Mouse (Mus musculus) layer of hippocampus, adult 9-10 months (tissue): ENCODE measurements at regions not wholly inside any gene's neighbourhood (a gene's known extent, or its start where the extent isn't known, plus 50 kb on each side); places are given as distances from the start of the nearest gene placed in this dataset.

Experiments used
- DNase-seq: peaks from one replicate; pipeline ENCODE4 v3.0.0; 2022; ENCODE audit warnings: low spot score

DNA sequence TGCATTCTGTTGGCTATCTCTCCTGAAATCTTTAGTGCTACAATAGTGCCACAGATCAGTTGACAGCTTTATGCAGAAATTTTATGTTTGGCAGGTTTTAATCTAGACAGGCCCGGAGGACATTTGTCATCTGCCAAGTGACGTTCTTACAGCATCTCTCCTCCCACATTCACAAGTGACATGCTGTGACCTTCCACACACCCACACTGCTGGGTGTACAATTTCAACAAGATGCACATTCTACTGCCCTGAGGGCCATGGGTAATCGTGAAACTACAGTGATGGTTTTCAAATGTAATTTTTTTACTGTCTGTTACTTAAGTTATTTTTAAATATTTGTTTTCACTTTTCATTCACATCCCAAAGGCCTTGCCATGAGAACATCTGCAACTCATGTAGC is 639.2 kb upstream of the Gm11114 start:
- no peak for DNase-seq

DNA sequence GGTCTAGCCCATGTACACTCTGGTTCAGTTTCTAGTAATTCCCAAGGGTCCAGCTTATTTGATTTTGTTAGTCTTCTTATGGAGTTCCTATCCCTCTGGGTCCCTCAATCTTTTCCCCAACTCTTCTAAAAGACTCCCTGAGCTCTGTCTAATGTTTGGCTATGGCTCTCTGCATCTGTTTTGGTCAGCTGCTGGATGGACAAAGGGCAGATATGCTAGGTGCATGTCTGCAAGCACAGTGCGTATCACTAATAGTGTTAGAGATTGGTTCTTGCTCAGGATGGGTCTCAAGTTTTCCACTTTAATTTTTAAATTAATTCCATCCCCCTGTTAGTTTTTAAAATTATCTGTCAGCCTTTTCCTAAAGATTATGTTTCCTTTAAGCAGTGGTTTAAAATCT is 634.2 kb upstream of the Gm11114 start:
- no peak for DNase-seq

DNA sequence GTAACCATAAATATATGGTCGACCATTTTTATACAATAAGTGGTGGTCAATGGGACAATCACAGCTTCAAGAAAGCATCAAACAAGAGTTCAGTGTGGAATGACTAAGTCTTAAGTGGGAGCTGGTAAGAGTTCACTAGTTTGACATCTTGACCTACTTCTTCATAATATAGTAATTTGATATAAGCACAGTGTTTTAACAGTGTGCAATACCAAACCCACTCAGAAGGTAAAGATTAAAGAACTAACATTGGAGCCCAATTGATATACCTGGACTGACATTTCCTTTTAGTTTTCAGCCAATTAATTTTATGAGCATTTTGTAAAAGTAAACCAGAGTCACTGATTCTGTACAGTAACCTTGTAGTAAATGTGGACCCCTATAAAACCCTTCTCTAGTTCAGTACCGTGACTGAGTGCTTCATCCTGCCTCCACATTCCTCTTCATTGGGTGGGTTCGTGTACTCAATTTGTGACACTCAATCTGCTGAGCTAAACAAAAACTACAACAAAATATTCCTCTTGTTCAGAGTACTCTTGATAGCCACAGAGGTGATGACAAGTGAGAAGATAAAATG is 593.9 kb upstream of the Gm11114 start:
- no peak for DNase-seq

DNA sequence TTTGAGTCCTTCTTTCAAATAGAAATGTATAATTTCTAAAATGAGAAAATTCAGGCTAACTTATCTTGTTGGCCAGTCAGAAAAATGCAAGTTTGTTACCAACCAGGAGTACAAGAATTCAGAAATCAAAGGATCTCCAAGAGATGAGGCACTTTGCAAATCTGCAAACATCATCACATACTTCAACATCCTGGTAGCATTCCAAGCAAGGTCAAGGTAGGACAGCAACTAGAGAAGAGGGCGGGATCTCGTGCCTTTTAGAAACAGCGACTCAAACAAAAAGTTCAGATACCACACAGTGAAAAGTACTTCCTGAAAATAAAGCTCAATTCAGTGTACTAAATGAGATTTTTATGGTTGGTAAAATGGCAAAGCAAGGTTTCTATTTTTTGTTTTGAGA is 593.2 kb upstream of the Gm11114 start:
- no peak for DNase-seq

DNA sequence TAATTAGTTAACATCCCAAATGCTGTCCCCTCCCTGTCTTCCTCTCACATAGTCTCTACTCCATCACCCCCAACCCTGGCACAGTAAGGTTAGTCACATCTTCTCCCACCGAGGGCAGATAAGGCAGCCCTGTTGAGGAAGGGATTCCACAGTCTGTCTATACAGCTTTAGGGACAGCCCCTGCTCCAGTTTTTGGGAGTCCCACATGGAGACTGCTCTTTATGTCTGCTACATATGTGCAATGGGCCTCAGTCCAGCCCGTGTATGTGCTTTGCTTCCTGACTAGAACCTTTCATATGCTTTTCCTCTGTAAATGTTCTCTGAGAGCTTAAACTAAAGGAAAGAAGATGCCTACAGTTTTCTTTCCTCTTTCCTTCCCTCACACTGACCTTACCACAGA is 592.1 kb upstream of the Gm11114 start:
- no peak for DNase-seq

DNA sequence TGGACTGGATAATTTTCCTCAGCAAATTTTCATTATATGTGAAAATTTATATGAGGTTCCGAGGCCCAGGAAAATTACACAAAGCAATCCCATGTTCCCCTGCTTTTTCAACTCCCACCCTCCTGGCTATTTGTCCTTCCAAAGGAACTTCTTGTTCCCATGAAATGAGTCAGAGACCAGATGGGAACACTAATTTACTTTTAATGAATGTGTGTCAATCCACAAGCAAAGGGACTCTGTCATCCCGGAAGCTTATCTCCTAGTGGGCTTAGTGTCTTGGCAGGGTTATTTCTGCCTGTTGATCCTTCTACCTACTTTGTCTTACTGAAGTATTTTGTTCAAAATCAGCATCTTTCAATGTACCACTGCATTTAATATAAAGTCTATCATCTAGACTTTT is 573.3 kb upstream of the Gm11114 start:
- DNase-seq: no peak

DNA sequence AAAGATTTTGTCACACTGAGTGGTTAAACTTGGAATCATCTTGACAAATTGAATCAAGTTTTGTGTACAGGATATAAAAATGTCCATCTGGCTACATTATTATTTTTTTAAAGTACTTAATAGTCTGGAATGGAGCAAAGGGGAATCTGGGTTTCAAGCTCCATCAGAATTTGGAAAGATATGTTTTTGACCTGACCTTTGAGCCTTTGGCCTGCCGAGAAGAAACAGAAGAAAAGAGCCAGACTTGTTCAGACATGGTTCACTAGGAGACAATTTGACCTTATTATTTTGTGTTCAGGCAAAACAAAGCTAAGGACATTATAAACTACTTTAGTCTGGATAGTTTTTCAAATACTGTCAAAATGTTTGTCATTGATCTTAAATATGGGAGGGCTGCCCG is 572.2 kb upstream of the Gm11114 start:
- no peak for DNase-seq

DNA sequence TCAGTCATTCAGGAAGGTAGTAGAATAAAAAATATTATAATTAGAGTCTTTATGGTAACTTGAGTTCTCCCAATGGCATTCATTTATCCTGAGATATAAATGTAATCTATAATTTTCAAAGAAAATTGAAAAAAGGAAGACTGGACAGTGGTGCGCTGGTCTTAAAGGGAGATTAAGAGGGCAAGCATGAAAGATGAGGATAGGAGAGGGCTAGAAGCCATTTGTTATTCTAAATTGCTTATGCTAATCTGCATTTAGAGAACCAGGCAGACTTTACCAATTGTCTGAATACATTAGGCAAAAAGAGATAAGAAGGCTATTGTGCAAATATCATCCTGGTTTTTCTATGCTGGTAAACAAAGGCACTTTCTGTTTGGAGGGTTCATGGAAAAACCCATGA is 558.2 kb upstream of the Gm11114 start:
- DNase-seq: no peak

DNA sequence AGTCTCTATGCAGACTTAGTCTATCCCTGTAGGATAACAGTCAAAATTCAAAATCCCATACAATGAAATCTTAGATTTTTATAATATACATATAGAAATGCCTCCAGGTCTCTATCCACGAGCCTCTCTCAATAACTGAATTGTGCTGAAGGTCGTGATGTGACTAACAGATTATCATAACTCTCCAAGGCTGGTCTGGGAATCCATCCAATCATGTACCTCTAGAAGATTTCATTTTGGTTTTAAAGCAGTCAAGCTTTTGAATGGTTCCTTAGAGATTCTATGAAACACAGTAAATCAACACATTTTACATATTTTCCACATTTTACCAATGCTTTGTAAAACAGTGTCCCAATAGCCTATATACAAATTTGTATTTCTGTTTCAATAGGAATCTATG is 557.7 kb upstream of the Gm11114 start:
- no peak for DNase-seq

DNA sequence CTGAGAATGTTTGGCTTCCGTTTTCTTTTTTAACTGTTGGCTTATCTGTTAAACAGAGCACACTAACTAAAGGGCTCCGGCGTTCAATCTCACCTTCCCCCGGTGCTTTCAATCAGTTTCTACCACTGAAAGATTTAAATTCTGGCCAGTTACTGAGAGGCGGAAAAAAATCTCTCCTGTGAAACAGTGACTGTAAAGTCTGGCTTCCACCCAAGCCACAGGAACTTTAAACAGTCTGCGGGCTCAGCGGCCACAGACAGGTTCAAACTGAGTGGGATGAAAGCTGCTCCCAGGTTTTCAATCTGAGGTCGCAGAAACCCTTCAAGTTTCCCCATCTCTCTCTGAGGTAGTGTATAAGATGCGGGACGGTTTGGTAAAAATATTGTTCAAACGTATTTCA is 538.2 kb upstream of the Gm11114 start:
- DNase-seq: no peak

DNA sequence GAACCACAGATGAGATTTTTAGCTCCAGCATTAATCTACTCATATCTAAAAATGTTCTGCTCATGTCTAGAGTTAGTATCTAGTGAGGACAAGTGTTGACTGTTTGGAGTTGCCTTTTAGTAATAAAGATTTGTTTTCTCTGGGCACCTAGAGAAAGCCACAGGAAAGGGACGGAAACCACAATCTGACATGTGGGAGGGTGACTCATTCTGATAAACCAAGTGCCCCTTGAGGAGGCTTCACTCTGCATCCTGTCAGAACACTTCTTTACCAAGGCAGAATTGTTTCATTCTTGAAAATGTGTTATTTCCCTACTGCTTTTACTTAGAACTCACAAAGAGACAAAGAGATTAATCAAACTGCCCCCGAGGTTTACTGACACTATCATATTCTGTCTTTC is 537.4 kb upstream of the Gm11114 start:
- DNase-seq: no peak

DNA sequence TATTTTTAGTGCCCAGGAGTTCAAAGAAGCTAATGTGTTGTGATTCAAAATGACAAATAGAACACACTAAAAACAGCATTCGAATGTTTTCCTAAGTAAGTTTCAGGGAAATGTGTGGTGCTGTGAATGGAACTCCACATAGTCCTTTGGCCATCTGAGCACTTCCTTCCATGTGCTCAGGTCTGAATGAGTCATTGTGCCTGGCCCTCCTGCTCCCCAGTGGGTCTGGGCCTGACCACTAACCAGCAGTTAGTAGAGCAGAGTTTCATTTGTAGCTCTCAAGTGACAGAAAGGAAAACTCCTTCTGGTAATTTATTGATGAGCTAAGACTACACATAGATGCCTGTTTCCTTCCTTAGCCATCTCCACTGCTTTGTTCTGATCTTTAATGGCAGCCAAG is 533.4 kb upstream of the Gm11114 start:
- no peak for DNase-seq

DNA sequence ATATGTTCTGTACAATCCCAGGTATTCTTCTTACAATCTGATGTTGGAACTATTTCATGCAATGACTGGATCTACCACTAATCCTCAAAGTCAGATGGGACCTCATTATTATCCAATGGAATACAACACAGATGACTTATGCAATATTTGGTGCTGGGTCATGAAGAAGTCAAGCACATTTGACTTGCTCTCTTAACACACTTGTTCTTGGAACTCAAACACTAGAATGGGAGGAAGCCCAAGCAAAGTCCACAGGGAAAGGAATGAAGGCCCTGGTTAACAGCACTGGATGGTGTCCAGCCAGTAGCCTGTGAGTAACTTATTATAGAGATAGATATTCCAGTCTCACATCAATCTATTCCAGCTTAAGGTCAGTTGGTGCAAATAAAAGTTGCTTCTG is 486.8 kb upstream of the Gm11114 start:
- DNase-seq: no peak

DNA sequence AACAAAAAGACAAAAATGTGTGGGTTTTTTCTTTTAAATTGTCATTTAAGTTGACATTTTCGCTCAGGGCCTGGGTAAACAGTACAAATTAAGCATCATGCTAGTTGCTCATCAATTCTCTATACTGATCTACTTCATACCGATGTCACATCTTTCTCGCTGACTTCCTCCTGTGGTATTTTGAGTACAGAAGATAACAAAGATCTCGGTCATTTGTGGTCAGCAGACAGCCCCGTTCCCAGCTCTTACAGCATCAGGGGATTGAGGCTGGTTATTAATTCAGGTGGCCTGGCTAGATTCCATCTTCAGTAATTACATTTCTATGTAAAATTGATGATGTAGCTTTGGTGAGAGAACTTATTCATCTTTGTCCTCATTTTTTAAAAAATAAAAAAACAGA is 483.6 kb upstream of the Gm11114 start:
- no peak for DNase-seq

DNA sequence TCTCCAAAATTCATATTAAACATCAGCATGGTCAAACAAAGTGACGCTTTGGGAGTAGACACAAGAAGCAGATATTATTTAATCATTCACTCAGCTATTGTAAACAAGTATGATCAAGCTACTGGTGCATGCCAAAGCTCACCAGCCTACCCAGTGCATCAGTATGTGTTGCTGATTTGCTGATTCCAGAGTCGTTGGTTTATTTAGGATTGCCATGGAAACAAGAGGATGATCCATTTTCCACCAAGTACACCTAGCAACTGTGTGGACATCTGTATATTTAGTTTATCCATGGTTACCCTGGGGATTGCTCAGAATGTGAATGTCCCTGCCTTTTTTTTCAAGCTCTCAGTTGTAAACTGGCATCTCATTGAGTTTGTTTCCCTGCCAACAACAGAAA is 481.9 kb upstream of the Gm11114 start:
- no peak for DNase-seq

DNA sequence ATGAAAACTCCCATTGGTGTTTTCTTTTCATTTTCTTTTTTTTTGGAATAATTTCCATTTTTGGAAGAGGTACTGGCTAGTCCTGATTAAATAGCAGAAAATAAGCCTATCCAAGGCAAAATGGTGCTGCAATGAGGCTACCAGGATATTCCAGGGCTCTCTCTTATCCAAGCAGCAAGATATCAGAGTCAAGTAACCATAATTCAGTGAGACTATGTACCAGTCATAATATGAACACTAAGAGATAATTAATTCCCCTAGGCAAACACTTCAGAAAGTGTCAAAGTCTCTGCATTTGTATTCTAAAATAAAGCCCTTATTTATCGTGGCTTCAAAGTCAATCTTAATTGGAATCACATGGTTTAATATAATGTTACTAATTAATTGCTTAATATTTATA is 475.1 kb upstream of the Gm11114 start:
- DNase-seq: no peak

DNA sequence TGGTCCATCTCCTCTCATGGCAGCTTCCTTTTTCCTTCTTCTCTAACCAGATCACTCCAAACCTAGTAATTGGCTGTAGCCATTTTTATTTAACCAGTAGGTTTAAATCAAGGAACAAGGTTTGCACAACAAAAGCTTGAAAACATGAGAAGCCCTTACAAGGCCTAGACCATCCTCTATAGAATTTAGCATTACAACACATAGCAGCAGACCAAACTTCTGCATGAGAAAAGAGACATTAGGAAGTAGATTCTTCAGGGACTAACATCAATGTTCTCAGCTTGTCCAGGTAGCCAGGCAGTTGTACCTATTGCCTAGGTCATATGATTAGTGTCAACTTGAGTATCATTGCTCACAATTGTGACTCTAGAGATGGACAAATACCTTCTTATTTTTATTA is 468.6 kb upstream of the Gm11114 start:
- DNase-seq: no peak

DNA sequence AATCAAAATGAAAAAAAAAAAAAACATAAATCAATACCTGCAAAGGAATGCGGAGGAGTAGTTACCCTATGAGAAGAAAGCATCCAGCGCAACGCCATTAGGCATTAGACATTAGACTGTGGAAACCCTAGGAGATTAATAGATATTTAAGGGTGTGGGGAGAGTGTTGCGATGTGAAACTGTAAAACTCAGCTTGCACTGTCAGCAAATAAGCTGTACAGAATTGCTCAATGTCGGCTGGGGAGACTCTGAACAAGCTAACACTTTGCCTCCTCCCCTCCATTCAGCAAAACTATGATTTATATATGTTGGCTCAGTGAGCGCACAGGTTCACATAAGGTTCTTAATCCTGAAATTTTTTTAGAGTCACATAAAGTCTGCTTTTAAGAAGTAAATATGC is 451.0 kb upstream of the Gm11114 start:
- no peak for DNase-seq

DNA sequence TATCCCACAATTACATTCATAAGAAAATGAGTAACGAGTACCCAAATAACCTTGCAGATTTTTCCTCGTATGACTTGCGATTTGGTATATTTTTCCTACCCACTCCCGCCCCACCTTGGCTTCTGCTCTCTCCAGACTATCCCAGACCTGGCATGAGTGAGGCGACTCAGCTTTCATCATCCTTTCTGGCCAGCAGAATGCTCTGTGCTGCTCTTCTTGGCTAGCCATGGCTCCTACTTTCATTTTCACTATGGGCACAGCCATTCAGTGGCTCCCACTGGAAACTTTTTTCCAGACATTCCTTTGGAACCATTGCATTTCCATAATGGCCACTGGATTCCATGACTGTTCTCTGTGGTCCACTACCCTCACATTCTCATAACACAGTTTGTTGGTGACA is 449.1 kb upstream of the Gm11114 start:
- DNase-seq: no peak

DNA sequence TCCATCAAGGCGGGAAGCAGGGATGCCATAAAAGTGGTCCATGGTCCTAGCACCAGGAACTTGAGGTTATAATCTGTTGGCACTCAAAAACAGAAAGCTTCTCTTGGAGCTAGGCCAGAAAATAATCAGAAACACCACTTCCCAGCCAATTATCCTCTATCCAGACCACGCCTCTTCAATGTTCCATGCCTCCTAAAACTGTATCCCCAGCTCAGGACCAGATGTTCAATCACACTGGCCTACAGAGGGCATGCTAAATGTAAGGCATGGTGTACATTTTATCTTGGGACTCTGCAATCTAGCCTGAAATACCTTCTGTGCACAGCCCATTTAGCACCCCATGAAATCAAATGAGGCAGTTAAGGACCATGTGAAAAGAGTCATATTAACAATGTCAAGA is 418.4 kb upstream of the Gm11114 start:
- DNase-seq: no peak

DNA sequence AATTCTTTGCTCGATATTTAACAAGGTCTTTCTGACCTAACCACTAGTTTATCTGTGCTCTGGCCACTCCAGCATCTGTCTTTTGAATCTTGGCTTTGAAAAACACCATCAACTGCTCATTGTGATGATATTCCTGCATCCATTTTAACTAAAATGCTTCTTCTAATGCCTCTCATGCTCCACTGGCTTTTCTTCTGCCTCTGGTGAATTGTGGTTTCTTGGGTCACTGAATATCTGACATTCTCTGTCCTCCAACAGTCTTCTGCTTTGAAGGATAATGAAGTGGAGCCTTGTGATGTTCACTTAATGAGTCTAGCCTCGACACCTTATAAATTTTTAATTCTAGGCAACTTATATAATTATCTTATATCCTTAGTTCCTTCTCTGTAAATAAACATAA is 416.5 kb upstream of the Gm11114 start:
- DNase-seq: no peak

DNA sequence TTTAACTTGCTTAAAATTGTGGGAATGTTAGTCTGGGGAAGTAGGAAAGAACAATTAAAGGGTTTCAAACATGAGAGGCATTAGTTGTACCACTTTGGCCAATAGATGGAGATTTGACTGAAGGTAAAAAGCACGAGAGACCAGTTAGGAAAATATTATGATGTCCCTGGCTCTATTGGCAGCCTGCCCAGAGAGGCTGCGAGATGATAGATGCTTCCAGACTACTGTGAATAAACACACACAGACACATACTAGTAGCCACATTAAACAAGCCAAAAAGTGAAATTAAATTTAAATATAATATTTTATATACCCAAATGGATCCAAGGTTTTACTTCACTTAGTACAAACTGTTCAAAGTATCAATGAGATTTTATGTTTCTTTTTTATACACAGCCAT is 411.9 kb upstream of the Gm11114 start:
- DNase-seq: no peak

DNA sequence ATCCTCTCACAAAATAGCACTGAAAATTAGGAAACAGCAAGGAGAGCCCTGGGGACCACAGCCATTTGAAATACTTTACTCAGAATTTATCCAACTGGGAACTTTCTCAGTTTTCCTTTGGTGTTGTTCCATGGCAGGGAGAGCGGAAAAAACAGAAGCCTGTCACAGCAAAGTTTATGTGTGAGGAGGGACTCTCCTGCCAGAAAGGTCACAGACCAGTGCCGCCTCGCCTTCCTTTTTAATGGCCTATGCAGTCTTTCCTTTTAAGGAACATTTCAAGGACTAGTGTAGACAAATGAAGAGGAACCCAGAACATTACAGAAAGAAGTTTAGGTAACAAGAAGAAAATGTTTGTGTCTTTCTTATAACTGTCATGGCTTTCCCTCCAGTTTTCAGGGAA is 406.3 kb upstream of the Gm11114 start:
- no peak for DNase-seq

DNA sequence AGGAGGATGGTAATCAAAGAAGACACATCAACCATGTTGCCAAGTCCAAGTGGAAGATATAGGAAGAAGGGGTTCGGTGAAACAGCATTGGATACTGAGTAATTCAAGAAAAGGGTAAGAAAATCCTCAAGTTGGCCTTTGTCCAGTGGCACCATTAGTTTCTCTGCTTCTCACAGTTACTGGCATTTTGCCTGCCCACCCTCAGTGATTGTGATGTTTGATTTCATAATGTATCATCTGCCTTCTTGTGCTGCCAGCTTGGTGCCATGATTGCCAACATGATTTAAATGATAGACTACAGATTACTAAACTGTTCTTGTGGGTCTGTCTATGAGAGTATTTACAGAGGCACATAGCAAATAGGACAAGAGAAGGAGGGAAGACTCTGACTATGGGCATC is 399.3 kb upstream of the Gm11114 start:
- DNase-seq: peak; percentile 41

DNA sequence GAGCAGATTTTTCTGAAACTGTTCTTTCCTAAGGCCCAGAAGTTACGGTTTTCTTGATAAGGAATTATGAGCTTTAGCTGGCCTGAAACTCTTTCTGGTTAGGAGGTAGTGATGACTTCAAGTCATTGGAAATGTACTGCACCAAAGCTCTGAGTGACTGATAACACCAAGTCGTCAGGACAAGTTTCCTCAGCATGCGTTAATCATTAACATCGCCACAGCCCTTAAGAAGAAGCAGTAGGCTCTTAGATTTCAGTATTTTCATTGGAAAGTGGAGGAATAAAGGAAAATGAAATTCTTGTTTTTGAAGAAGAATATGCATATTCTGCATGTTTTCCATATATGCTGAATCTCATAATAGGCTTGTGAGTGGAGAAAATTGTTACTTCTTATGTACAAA is 390.3 kb upstream of the Gm11114 start:
- DNase-seq: no peak
